Mouse (Mus musculus) neural tube, embryonic 13.5 days (tissue): ENCODE measurements around the gene Enpp1. TPM values are rescaled to one million over a fixed set of nuclear protein-coding genes. Genes with fewer than 3 reads are reported as not detected.

ENCODE experiments used
- ATAC-seq: fragments of 200-750 bp; cut with Nextera tagmentation; 2 replicates; pipeline ENCODE4 v1.8.0; 2017; ENCODE audit warnings: low read depth, mild to moderate bottlenecking, moderate TSS enrichment, moderate library complexity
- H3K27ac ChIP-seq: fragments of 300-500 bp; sonication (generic); replicated peaks from 2 replicates; pipeline ENCODE4 v1.5.1; 2015; ENCODE audit warnings: moderate library complexity, mild to moderate bottlenecking, inconsistent platforms
- H3K27me3 ChIP-seq: fragments of 300-500 bp; sonication (generic); 2 replicates; pipeline ENCODE4 v1.6.1; 2015; ENCODE audit warnings: mild to moderate bottlenecking, inconsistent platforms
- H3K36me3 ChIP-seq: fragments of 300-500 bp; sonication (generic); 2 replicates; pipeline ENCODE4 v1.6.1; 2015; ENCODE audit warnings: mild to moderate bottlenecking, inconsistent platforms
- H3K4me1 ChIP-seq: fragments of 300-500 bp; sonication (generic); replicated peaks from 2 replicates; pipeline ENCODE4 v1.6.1; 2015; ENCODE audit warnings: inconsistent platforms
- H3K4me2 ChIP-seq: fragments of 300-500 bp; sonication (generic); 2 replicates; pipeline ENCODE4 v1.6.1; 2015; ENCODE audit warnings: inconsistent platforms, mild to moderate bottlenecking, moderate library complexity
- H3K4me3 ChIP-seq: fragments of 300-500 bp; sonication (generic); 2 replicates; pipeline ENCODE4 v1.5.1; 2015; ENCODE audit warnings: mild to moderate bottlenecking, inconsistent platforms
- H3K9ac ChIP-seq: fragments of 300-500 bp; sonication (generic); 2 replicates; pipeline ENCODE4 v1.6.1; 2015; ENCODE audit warnings: moderate library complexity, mild to moderate bottlenecking, inconsistent platforms
- H3K9me3 ChIP-seq: fragments of 300-500 bp; sonication (generic); 2 replicates; pipeline ENCODE4 v1.6.1; 2016; ENCODE audit warnings: inconsistent platforms
- WGBS: fragments of 180-500 bp; shearing (Covaris S2); methylation state at CpG from one replicate; pipeline ENCODE4 v1.1.7; 2015; 5-methylcytosine and 5-hydroxymethylcytosine counted together
- polyA plus RNA-seq: library from polyadenylated mRNA; unstranded; fragments of >200 nt; fragmentation: Nextera tagmentation; extraction: Ambion mirVana; gene quantifications from 2 replicates; pipeline ENCODE4 v1.2.1, GENCODE M21; 2015

Gene Enpp1
- polyA plus RNA-seq, 1 experiment from 2014 or later: 2.2 TPM

DNA sequence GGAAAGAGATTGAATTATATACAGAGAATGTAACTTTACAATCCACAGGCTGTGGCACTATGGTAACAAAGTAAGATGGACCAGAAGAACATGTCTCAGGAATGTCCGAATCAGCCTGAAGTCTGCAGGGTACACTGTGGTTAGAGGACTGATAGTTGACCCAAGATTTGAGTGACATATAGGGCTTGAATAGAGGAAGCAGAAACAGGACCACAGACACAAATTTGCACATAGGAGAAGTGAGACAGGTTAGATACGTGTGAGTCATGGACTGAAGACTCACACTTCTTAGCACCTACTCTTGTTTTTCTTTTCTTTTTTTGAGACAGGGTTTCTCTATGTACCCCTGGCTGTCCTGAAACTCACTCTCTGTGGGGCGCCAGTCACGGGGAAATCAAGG is 15.5 kb upstream of the Enpp1 start:
- no peaks in the 10 kb centered on the region for H3K36me3 ChIP-seq

DNA sequence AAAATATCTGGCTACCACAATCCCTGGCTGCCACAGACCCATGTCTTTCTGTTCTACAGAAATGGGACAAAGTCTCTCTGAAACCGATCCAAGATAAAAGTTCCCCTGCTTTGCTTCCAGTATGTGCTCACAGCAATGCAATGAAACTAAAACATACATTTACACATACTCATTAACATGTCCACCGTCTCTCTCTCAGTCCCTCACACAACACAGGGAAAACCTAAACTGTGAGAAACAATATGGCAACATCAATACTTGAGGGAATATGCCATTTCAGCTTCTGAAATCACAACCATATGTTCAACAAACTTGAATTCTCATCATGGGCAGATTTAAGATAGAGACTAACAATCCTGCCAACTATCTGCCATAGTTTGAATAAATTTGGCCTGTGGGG is 13.2 kb upstream of the Enpp1 start:
- Histone ChIP-seq H3K27ac (no peak overlapping the region), H3K4me2 (no peak overlapping the region), H3K27me3 (no peaks in the 10 kb centered on the region), H3K4me1 (no peaks in the 10 kb centered on the region), H3K9me3 (no peaks in the 10 kb centered on the region), H3K9ac (no peak overlapping the region), H3K4me3 (no peak overlapping the region), H3K36me3 (no peaks in the 10 kb centered on the region)
- ATAC-seq: no peak
- WGBS: 90% methylated on average over 2 of the region's 2 CpGs

More for the DNA sequence above, 15.5 kb upstream of the Enpp1 start:
- no peak overlapping the region for H3K27ac ChIP-seq
- WGBS: 98% methylated on average over 4 of the region's 4 CpGs
- no peak for ATAC-seq
- H3K9me3 ChIP-seq: no peaks in the 10 kb centered on the region
- H3K9ac ChIP-seq: no peak overlapping the region
- no peak overlapping the region for H3K4me3 ChIP-seq
- H3K4me2 ChIP-seq: no peak overlapping the region
- peaks cover 10% of the 10 kb centered on the region for H3K4me1 ChIP-seq
- H3K27me3 ChIP-seq: no peaks in the 10 kb centered on the region

DNA sequence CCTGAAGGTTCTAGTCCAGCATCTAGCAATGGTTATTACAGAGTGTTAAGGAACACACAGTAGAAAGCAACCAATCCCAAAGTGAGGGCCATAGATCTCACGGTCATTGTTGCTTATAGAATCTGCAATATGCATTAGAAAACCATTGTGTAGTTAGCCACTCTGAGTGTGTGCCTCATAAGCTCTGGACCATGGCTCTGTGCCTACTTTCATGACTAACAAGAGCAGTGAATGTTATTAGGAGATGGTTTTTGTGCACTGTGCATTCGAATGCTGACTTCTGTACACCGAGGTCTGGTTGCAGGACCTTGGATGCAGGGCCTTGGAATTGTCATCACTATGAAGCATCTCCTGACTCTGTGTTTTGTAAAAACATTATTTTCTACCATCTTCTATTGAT is 9.9 kb upstream of the Enpp1 start:
- no peak for ATAC-seq
- no peak overlapping the region for H3K4me2 ChIP-seq
- no peak overlapping the region for H3K9ac ChIP-seq
- H3K9me3 ChIP-seq: no peaks in the 10 kb centered on the region
- H3K4me1 ChIP-seq: no peaks in the 10 kb centered on the region
- no peaks in the 10 kb centered on the region for H3K36me3 ChIP-seq
- no peaks in the 10 kb centered on the region for H3K27me3 ChIP-seq
- no peak overlapping the region for H3K4me3 ChIP-seq
- H3K27ac ChIP-seq: no peak overlapping the region
- WGBS: 94% methylated on average over 3 of the region's 3 CpGs

DNA sequence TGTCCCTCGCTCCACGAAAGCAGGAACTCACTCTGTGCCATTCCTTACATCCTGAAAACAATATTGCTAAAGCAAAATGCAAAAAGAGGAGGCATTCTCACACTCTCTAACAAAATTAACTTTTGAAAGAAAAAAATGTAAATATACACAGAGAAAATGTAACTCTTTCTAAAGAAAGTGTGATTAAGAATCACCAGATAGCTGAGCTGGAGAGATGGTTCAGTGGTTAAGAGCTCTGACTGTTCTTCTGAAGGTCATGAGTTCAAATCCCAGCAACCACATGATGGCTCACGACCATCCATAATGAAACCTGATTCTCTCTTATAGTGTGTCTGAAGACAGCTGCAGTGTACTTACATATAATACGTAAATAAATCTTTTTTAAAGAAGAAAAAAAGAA is 7.4 kb upstream of the Enpp1 start:
- Histone ChIP-seq H3K27me3 (no peaks in the 10 kb centered on the region), H3K36me3 (no peaks in the 10 kb centered on the region), H3K27ac (no peak overlapping the region), H3K4me1 (no peaks in the 10 kb centered on the region), H3K4me3 (no peak overlapping the region), H3K4me2 (no peak overlapping the region), H3K9me3 (no peaks in the 10 kb centered on the region), H3K9ac (no peak overlapping the region)
- ATAC-seq: no peak
- WGBS: 85% methylated on average over 4 of the region's 4 CpGs

DNA sequence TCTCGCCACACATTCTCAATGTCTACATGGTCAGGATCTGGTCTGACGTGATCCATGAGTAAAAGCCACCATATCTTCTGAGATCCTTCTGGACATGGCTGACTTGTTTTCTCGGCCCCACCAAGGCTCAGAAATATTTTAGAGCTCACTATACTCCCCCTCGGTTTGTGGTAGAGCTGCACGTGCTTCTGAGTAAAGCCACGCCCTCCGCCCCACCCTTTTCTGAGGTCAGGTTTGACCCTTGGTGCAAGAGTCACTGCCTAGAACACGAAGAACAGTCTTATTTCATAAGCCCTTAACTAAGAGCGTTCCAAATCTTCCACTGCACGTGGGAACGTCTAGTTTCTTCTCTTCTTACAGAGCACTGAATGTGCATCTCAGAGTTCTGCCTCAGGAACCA is 6.8 kb upstream of the Enpp1 start:
- H3K27me3 ChIP-seq: peaks cover 5% of the 10 kb centered on the region; the same call in 1 of the 2 replicates
- H3K9ac ChIP-seq: no peak overlapping the region
- no peaks in the 10 kb centered on the region for H3K9me3 ChIP-seq
- WGBS: 51% methylated on average over 11 of the region's 11 CpGs
- no peak for ATAC-seq
- H3K4me2 ChIP-seq: 0 out of 2 replicates have a peak overlapping the region, but pooled peaks have one; percentile 6
- no peak overlapping the region for H3K27ac ChIP-seq
- H3K36me3 ChIP-seq: no peaks in the 10 kb centered on the region
- H3K4me3 ChIP-seq: no peak overlapping the region
- no peaks in the 10 kb centered on the region for H3K4me1 ChIP-seq

DNA sequence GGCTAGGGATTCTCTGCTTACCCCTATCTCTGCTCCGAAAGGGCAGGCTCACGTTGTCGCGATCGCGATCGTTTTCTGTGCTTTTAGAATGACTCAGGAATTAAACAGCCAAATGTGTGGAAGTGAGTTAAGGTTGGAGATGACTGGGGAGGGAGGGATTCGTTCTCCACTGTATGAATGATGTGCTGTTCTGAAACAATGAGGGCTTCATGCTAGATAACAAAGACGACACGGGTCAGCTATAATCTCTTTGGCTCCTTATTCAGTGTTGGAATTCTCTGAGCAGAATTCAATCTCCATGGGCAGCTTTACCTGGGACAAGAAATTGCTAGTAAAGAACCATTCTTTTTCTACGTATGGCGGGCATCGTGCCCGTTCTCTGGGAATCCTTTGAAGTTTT is 6.1 kb upstream of the Enpp1 start:
- H3K4me1 ChIP-seq: no peaks in the 10 kb centered on the region
- no peaks in the 10 kb centered on the region for H3K36me3 ChIP-seq
- H3K9ac ChIP-seq: no peak overlapping the region
- no peak for ATAC-seq
- no peaks in the 10 kb centered on the region for H3K9me3 ChIP-seq
- WGBS: 37% methylated on average over 14 of the region's 14 CpGs
- H3K4me2 ChIP-seq: peak overlapping the region; percentile 6; the same call in 1 of the 2 replicates
- H3K27ac ChIP-seq: no peak overlapping the region
- H3K4me3 ChIP-seq: no peak overlapping the region
- H3K27me3 ChIP-seq: peaks cover 6% of the 10 kb centered on the region; the same call in 1 of the 2 replicates

DNA sequence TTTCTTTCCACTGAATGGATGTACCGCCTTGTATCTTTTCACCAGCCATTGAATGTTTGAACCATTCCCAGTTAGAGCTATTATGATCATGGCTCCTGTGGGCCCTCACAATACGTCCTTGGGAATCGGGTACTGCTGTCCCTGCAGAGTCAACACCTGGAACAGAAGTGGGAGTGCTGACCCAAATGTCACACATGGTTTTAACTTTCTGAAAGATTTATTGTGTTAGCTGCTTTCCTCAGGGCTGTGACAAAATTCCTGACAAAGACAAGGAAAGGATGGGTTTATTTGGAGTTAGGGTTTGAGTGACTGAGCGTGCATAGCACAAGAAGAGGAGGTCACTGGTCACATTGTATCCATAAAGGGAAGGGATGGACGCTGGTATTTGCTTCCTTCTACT is 4.3 kb upstream of the Enpp1 start:
- Histone ChIP-seq H3K4me3 (no peak overlapping the region), H3K9ac (no peak overlapping the region), H3K27me3 (peaks cover 18% of the 10 kb centered on the region), H3K4me2 (no peak overlapping the region), H3K36me3 (no peaks in the 10 kb centered on the region), H3K9me3 (no peaks in the 10 kb centered on the region), H3K4me1 (peaks cover 5% of the 10 kb centered on the region), H3K27ac (no peak overlapping the region)
- 73% methylated on average over 5 of the region's 5 CpGs for WGBS
- no peak for ATAC-seq

DNA sequence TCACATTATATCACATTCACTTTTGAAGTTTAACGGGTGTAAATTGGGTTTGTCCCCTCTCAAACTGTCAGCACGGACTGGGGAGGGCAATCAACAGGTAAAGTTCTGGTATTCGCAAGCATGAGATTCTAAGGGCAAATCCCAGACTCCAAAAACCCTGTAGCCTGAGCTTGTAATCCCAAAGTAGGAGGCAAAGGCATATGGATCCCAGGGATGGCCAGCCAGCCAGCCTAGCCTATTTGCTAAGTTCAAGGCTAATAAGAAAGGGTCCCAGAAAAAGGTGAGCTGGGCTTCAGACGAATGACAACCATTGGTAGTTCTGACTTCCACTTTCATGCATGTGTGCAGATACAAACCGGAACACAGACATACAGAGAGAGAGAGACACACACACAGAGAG is 942 bp upstream of the Enpp1 start:
- no peaks in the 10 kb centered on the region for H3K36me3 ChIP-seq
- peak overlapping the region; percentile 100 for H3K4me2 ChIP-seq
- H3K27me3 ChIP-seq: peaks cover 32% of the 10 kb centered on the region
- no peak for ATAC-seq
- H3K4me3 ChIP-seq: no peak overlapping the region
- 73% methylated on average over 5 of the region's 5 CpGs for WGBS
- no peak overlapping the region for H3K9ac ChIP-seq
- H3K9me3 ChIP-seq: no peaks in the 10 kb centered on the region
- H3K4me1 ChIP-seq: peaks cover 11% of the 10 kb centered on the region
- H3K27ac ChIP-seq: no peak overlapping the region

DNA sequence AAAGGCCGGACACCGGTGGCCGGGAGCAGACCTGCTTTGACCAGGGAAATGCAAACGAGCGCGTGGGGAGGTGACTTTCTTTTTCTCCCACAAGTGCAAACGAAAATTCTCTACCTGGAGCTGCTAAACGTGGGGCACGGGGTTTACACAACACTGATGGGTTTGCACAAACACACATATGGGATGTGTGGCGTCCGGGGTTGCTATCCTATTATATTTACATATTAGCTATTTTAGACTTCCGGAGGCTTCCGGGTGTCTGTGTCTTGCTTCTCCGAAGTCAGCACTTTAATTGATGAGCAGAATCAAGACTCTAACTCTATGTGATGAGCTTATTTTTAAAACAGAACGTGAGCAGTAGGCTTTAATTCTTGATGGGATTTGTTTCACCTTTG is 405 bp upstream of the Enpp1 start:
- no peak for ATAC-seq
- no peak overlapping the region for H3K27ac ChIP-seq
- no peaks in the 10 kb centered on the region for H3K9me3 ChIP-seq
- H3K4me3 ChIP-seq: peak overlapping the region; percentile 67
- no peaks in the 10 kb centered on the region for H3K36me3 ChIP-seq
- WGBS: 13% methylated on average over 15 of the region's 15 CpGs
- peaks cover 11% of the 10 kb centered on the region for H3K4me1 ChIP-seq
- peaks cover 32% of the 10 kb centered on the region for H3K27me3 ChIP-seq
- peak overlapping the region; percentile 75 for H3K9ac ChIP-seq
- H3K4me2 ChIP-seq: peak overlapping the region; percentile 100

DNA sequence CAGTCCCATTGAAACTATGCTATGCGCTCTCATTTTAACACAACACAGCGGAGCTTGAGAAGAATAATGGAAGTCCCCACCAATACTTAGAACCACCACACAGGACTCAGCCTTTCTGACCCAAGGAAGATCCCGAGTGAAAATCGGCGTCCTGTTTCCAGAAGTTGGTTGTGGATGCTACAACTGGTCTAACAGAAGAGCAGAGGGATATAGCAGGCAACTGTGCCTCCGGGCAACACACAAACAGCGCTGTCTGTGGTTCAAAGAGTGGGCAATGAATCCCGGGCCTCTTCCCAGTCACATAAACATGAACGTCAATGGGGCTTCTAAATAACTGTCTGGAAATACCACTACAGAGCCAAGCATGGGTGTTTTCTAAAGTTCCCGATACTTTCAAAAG is 888 bp downstream of the Enpp1 start:
- WGBS: 20% methylated on average over 10 of the region's 10 CpGs
- no peaks in the 10 kb centered on the region for H3K9me3 ChIP-seq
- ATAC-seq: peak; percentile 26; the same call in 1 of the 2 replicates

DNA sequence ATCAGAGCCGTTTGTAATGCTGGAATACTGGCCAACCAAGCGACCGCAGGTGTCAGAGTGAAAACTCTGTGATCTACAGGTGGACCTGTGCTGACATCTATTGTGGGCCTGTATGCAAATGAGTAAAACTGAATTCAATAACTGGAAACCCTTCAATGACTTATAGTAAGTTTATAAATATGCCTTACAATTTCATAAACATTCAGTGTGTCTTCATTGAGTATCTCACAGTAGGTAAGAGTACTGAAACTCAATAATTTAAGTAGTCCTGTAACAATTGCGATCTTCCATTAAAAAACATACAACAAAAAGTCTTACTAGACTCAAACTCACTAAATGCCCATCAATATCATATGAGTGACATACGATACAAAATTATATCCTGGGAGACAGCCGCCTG is 1.6 kb downstream of the Enpp1 start:
- peaks cover 11% of the 10 kb centered on the region for H3K4me1 ChIP-seq
- ATAC-seq: no peak
- no peaks in the 10 kb centered on the region for H3K9me3 ChIP-seq
- peak overlapping the region; percentile 100 for H3K4me2 ChIP-seq
- WGBS: 92% methylated on average over 6 of the region's 6 CpGs
- H3K4me3 ChIP-seq: no peak overlapping the region
- no peaks in the 10 kb centered on the region for H3K36me3 ChIP-seq
- peaks cover 32% of the 10 kb centered on the region for H3K27me3 ChIP-seq
- no peak overlapping the region for H3K27ac ChIP-seq
- no peak overlapping the region for H3K9ac ChIP-seq

More for the DNA sequence above, 888 bp downstream of the Enpp1 start:
- H3K4me1 ChIP-seq: peaks cover 11% of the 10 kb centered on the region
- peak overlapping the region; percentile 100 for H3K4me2 ChIP-seq
- peaks cover 32% of the 10 kb centered on the region for H3K27me3 ChIP-seq
- H3K27ac ChIP-seq: no peak overlapping the region
- peak overlapping the region; percentile 67 for H3K4me3 ChIP-seq
- peak overlapping the region; percentile 75 for H3K9ac ChIP-seq
- no peaks in the 10 kb centered on the region for H3K36me3 ChIP-seq

DNA sequence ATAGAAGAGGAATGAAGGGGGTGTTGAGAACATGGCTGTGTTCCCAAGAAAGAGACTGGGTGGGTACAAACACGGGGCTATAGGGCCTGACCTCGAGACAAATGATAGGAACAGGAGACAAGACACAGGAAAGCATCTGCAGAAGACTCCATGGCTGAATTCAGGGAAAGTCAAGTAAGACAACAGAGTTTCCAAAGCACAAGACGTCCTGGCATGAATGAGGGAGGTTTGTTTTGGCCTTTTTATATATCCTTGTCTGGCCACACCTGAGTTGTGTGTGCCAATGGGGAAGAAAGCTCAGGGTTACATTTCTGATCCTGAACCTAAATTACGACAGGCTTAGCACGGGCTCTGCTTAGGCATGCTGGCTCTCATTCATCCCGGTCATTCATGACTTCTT is 4.2 kb downstream of the Enpp1 start:
- Histone ChIP-seq H3K27ac (no peak overlapping the region), H3K4me1 (peaks cover 11% of the 10 kb centered on the region), H3K9me3 (no peaks in the 10 kb centered on the region), H3K4me3 (no peak overlapping the region), H3K4me2 (no peak overlapping the region), H3K27me3 (peaks cover 23% of the 10 kb centered on the region), H3K36me3 (no peaks in the 10 kb centered on the region), H3K9ac (no peak overlapping the region)
- WGBS: 82% methylated on average over 6 of the region's 6 CpGs
- no peak for ATAC-seq

DNA sequence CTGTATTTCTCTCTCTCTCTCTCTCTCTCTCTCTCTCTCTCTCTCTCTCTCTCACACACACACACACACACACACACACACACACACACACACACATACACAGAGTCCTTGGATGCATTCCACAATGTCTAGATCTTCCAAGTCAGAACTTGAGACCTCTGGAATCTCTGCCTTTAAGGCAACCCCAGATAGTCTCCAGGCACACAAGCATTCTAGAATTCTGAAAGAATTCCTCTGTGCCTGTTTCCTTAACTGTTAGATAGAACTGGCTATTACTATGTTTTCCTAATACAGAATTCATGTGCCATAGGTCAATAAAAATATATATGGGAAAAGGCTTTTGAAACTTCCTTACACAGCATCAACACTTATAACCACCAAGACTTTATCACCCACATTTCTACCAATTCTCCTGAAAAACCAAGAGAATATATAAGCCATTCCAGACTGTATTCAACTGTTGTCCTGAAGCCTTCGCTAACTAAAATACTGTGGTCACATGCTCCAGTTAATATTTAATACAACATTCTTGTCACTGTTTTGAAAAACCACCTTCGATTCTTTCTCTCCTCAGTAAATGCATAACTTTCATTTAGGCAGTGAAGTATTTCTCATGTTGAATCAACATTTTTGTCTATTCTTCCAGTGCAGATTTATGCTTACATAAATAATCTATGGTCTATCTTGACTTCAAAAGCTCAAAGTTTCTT is 5.4 kb downstream of the Enpp1 start:
- Histone ChIP-seq H3K4me1 (peaks cover 10% of the 10 kb centered on the region), H3K4me3 (no peak overlapping the region), H3K27ac (no peak overlapping the region), H3K4me2 (no peak overlapping the region), H3K27me3 (peaks cover 18% of the 10 kb centered on the region), H3K36me3 (no peaks in the 10 kb centered on the region), H3K9ac (no peak overlapping the region), H3K9me3 (no peaks in the 10 kb centered on the region)
- ATAC-seq: no peak
- 89% methylated on average over 2 of the region's 2 CpGs for WGBS
